Mouse (Mus musculus) adrenal gland, adult 8-10 months (tissue): Measurements from ENCODE around the gene Ttc19. TPM values are rescaled to one million over a fixed set of nuclear protein-coding genes. Genes with fewer than 3 reads are reported as not detected.
"Not testable (repeated sequence)": the region's sequence is repeated elsewhere in the genome, so short reads cannot be mapped to it uniquely, and the experiment has no call there.

Experiments used
- DNase-seq: peaks from one replicate; pipeline ENCODE4 v3.0.0; 2022
- total RNA-seq, 4 experiments: library from RNA; stranded (reverse); gene quantifications; 2 replicates each; pipeline ENCODE4 v1.2.4; 2022

Gene Ttc19
- 10 to 100 TPM; 23.7 to 26.7 (median 25.8) TPM for total RNA-seq

DNA sequence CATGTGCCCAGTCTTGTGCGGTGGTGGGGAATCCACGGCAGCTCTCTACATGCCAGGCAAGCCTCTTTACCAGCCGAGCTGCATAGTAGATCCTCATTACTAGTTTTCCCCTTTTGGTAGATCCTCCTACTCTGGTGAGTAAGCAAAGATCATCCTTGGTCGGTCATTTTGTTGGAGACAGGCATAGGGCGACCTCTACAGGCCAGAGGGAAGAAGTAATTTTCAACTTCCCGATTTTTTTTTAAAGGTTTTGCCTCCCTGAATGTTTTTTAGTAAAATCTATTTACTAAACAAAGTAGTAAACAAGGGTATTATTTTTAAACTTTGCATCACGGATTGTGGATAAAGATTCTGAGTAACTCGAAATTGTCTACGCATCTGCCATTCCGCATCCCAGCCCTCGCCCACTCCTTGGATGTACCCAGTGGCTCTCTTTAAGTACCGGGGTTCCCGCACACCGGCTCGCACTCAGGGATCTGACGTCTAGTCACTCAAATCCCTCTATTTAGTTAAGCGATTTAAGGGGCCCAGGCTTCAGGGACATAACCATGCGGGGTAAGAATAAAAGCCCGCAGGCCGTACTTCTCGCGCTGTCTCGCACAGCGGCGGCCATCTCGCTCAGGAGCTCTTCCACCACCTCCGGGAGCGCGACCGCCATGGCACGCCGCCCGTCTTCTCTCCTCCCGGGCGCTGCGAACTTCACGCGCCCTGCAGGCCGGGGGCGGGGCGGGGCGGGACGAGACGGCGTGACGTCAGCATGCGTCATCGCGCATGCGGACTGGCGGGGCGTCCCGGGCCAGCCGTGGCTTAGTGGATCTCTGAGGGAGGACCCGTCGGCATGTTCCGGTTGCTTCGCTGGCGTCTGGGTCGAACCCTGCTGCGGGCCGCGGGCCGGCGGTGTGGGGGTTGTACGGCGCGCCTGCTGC is at the start of gene Ttc19, which contains the start of gene Zswim7:
Gene Ttc19, plus strand, starts transcription at position 799 of the 926 bp plus-strand sequence.
Gene Zswim7, minus strand, starts transcription at position 701 of the 926 bp plus-strand sequence.
- DNase-seq, result peak; percentile 86

DNA sequence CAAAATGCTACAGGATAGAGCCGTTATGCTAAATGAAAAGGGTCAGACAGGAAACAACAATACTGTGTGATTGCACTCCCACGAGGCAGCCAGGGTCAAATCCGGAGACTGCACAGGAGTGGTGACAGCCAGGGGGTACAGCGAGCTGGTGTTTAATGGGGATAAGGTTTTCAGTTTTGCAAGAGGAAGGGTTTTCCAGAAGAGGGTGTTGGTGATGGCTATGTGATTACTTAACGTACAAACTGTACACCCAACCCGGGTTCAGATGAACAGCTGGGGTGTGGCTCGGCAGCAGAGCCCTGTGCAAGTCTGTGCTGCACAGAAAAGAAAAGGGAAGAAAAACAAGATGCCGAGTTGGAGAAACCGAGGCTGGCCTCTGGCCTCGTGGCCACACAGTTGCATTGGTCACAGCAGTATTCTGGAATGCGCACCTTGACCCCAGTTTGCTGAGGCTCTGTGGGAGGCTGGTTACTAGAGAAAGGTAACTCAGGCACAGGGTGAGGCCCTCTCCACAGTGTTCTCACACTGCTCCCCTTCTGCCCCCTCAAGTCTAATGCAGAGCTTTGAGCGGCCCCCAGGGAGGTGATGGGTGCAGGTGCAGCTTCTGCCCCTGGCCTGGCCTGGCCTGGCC is 40.5 kb upstream of the Ttc19 start:
- no peak for DNase-seq

DNA sequence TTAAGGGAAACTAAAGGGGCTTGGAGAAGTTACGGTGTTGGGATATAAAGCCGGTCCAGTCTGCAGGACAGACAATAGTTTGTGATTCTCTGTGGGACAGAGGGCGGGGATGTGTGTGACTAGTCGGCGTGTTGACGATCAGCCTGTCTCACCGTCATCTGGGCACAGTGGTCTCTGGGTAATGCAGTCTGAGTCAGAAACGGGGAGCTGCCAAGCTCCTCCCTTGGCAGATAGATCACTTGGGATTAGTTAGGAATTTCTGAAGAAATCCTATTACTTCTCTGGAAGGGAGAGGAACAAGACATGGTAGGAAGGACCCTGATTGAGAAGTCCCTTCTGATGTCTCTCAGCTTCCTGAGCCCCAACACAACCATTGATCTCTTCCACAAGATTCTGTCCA is 37.4 kb upstream of the Ttc19 start:
- DNase-seq, result no peak

GRCm38 (mm10) chr11:62244471-62244870 is 36.8 kb upstream of the Ttc19 start:
- no peak for DNase-seq

GRCm38 (mm10) chr11:62247759-62248400 is 33.4 kb upstream of the Ttc19 start:
- DNase-seq, result no peak

DNA sequence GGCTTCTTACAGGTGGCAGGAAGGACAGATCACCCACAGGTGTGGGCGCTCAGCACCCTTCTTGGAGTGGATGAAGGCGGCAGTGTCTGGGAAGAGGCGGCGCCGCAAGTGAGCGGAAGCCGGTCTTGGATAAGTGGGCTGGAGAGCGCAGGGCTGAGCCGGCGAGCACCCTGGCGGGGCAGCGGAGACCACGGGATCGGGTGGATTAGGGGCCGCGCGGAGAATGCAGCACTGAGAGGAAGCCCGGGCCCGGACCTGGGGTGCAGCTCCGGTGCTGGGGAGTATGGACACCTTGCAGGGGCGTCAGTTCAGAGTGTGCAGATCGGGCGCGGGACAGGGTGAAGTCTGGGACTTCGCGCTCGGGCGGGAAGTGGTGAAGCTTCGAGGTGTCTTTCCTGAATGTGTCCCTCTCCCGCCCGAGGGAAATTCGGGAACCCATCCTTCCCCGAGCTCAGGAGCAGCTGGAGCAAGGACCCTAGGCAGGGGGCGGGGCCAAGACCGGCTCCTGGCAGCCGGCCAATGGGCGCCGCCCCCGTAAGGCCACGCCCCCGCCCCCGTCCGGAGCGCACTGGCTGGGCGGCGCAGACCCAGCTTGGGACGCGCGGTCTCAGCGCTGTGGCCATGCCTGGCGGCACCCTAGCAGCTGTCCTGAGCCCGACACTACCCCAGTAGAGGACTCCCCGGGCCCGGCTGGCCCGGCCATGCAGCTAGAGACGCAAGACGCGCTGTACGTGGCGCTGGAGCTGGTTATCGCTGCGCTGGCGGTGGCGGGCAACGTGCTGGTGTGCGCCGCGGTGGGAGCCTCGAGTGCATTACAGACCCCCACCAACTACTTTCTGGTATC is 32.6 kb upstream of the Ttc19 start, which contains the start of gene Adora2b:
Gene Adora2b, plus strand, starts transcription at position 584 of the 844 bp plus-strand sequence.
- peak; percentile 27 for DNase-seq

DNA sequence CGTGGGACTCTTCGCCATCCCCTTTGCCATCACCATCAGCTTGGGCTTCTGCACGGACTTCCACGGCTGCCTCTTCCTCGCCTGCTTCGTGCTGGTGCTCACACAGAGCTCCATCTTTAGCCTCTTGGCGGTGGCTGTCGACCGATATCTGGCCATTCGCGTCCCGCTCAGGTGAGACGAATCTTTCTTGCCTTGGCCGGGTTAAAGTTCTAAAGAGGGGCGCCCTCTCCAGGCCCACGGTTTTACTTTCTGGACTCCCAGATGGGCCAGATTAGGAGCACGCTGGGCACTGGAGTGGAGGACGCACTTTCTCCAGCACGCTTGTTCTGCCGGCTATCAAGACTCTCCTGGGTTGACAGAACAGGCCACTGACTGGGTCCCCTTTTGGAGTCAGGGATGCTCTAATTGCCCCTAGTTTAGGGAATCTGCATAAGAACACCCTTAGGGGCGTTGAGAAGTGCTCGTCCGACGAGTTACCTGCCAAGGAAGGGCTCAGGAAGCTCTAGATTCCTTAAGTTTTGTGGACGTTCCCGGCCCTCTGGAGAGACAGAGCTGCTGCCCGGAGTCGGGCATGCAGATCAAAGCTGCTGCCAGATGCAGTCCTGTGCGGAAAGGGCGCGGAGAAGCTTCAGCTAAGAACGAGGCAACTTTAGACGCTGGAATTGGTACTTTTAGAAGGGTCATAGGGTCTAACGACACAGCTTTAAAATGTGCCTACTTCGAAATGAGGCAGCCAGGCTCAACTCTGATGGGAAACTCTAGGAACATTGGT is 31.8 kb upstream of the Ttc19 start:
- no peak for DNase-seq

GRCm38 (mm10) chr11:62251047-62251446 is 30.2 kb upstream of the Ttc19 start:
- DNase-seq, result no peak

DNA sequence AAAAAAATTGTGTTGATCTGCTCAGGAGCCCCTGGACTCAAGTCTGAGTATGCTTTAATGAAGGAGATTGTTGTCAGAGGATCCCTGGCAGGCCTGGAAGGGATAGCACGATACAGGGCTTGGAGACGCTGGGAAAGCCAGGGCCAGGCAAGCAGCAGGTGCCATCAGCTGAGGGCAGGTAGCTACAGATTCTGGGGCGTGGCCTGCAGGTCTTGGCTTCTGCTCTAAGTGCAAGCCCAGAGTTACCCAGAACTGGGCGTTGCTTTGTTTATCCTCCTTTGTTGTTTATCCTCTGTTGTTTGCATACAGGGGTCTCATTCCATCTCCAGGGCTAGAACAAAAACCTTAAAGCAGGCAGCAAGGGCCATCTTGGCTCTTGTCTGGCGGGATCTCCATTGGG is 27.9 kb upstream of the Ttc19 start:
- no peak for DNase-seq

DNA sequence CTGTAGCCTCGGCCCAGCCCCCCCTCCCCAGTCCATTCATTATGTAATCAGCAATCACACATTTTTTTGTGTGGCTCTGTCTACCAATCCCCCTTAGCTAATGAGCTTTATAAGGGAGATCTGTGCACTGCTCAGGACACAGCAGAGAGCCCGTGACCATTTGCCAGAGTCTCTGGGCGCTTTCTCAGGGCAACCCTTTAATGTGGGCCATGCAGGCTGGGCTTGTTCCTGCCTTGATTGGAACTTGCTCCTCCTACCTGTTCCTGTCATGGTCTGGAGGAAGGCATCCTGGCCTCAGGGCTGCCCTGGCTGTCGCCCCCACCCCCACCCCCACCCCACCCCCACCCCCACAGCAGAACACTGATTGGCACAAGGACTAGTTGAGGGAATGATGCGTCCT is 22.1 kb upstream of the Ttc19 start:
- no peak for DNase-seq

DNA sequence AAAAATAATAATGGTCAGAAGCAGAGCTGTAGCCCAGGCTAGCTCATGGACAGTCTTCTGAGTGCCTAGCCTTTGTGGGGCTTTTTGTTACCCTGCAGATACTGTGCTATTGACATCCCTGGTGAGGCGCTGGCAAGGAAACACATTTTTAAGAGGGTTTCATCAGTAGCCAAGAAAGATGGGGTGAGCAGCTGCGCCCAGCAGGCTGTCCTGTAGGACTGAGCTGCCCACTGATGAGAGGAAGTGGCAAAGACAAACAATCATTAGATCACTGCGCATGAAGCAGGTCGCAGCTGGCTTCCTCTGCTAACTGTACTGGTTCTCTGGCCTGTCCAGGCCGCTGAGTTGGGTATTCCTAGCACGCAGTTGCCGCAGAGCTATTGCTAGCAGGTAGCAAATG is 17.7 kb upstream of the Ttc19 start:
- no peak for DNase-seq

DNA sequence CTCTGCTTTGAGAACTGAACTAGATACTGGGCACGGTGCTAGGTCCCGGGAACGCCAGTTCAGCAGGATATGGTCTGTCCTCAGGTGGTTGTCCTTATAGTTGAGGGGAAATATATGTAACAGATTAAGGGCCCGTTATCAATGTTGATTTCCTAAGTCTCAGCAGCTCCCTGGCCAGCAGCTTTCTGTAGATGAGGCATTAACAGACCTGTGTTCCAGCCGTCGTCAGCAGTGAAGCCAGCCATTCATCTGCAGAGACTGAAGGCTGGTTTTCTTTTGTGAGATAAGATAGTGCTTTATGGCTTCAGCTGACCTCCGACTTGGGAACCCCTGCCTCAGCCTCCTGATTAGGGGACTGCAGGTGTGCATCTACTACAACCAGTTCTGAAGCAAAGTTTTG is 17.3 kb upstream of the Ttc19 start:
- no peak for DNase-seq

- DNase-seq, result no peak
Measured at GRCm38 (mm10) chr11:62265642-62266041, 15.6 kb upstream of the Ttc19 start.

DNA sequence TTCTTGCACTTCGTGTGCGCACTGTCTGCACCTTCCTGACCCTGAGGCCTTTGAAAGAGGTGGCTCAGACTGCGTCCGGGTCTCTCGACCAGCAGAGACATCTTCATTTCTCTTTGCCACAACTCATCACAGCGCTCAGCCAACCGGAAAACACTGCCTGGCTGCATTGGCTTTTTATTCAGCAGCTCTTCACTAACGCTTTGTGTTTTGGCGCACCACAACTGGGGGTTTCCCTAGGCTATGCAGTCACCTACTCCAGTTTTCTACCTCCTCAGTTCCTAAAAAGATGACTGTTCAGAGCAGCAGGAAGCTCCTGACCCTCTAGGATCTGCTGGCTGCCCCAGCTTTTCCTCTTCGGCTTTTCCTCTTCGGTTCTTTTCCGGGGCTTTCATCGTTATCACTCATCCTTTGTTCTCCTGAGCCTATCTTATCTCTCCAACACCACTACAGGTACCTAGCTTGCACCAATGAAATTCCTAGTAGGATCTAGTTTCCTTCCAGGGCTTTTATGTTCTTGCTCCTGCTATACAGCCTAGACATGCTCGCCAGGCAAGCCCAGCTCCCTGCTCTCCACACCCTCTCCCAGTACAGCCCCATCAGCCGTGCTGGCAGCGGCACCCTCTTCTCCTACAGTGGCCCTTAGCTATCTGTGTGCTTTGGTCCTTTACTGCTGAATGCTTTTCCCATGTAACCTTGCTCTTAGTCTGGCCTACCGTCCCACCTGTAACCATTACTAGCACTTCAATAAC is 14.6 kb upstream of the Ttc19 start:
- no peak for DNase-seq

GRCm38 (mm10) chr11:62268381-62268780 is 12.9 kb upstream of the Ttc19 start:
- DNase-seq, result no peak

GRCm38 (mm10) chr11:62269097-62269496 is 12.2 kb upstream of the Ttc19 start:
- no peak for DNase-seq

DNA sequence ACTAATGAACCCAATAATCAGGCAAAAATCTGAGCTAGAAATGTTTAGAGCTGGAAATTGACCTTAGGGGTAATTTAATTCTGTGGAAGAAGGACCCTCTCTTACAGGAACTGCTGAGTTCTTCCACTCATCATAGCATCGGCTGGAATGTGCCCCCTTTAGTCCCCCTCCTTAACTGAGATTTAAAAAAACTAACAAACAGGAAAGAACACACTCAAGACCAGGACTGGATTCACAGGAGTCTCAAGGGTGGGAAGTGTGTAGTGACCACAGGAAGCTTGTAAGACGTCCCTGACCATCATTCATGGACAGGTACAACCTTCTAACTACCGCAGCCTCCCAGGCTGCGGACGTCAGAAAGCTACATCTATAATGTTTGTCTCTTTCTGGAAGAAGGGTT is 10.4 kb upstream of the Ttc19 start:
- no peak for DNase-seq

DNA sequence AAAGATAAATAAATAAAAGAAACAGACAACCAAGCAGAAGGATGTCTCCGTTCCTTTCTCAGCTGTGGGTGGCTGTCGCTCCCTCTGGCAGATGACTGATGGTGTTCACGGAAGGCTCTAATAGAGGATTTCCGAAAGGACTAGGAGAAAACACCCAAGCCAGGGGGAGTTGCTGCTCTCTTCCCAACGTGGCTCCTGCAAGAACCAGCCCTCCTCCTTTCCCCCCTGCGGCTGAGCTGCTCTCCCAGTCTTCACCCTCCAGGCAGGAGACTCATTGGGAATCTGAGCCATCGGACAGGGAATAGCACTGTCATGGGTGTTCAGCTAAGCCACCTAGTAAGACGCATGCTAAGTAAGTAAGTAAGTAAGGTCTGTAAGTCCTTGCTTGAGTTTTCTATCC is 4.2 kb upstream of the Ttc19 start:
- no peak for DNase-seq

DNA sequence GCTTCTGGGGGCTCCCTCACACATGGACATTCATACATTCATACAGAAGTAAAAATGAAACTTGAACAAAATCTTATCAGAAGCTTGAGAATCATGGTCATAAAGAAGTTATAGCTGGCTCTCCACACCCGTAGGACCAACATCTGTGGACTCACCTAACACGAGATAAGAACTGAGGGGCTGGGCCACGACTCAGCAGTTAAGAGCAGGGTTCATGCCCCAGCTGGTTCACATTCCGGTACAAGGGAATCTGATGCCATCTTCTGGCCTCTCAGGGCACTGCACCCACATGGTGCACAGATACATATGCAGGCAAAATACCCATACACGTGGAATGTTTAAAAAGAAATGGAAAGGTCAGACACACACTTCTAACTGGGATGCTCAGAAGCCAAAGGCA is 3.2 kb upstream of the Ttc19 start:
- DNase-seq, result peak; percentile 39

DNA sequence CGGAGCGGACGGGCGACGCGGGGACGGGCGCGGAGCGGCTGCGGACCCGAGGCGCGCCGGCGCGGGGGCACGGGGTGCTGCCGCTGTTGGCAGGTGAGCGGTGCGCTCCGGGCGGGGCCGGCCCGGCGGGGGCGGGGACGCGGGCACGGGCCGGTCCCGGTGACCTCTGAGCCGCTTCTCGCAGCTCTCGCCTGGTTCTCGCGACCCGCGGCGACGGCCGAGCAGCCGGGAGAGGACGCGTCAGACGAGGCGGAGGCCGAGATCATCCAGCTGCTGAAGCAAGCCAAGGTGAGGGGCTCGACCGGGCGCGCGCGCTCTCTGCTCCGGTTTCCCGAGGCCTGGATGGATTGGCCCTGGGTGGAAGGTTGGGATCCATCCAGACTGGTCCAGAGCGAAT is 326 bp downstream of the Ttc19 start:
- peak; percentile 64 for DNase-seq

GRCm38 (mm10) chr11:62284020-62284419 is 2.7 kb downstream of the Ttc19 start:
- DNase-seq, result not testable (repeated sequence)
